ENCODE assay signal across 9 mouse cellular contexts in genomic region chr6:25767073-25767472, GRCm38 (mm10). TPM values are rescaled to one million over a fixed set of nuclear protein-coding genes. Genes with fewer than 3 reads are reported as not detected.
A peak's percentile ranks its signal among the peaks of the same experiment; 100 is the strongest.
DNase-seq lines count a peak whose midpoint lies in the region; ATAC-seq lines count a peak whose summit lies in the region.
"Had no signal": no experiment of that assay in that cellular context is flagged by ENCODE, and none has a peak within 500 bp of the region (broad histone marks: within the 10 kb centered on the region; RNA-seq: fewer than 3 reads in every experiment).

No protein-coding gene starts in this region.

- 77% methylated on average over 7 of the region's 7 CpGs for WGBS in heart, embryonic 10.5 days
- WGBS in intestine, embryonic 16.5 days: 58% methylated on average over 7 of the region's 7 CpGs
- 75% methylated on average over 7 of the region's 7 CpGs for WGBS in midbrain, embryonic 10.5 days

- no peak overlapping the region for H3K9ac ChIP-seq in intestine, embryonic 16.5 days (ENCODE audit: low read depth, low read length)
- H3K9ac ChIP-seq: limb, embryonic 12.5 days had no signal

- no peak overlapping the region for H3K4me3 ChIP-seq in heart, embryonic 10.5 days
- H3K4me3 ChIP-seq in intestine, embryonic 16.5 days (ENCODE audit: low read length): no peak overlapping the region
- H3K4me3 ChIP-seq in midbrain, embryonic 10.5 days: no peak overlapping the region
- H3K4me3 ChIP-seq: limb, embryonic 12.5 days had no signal

- intact Hi-C loops in heart, postnatal 10 days (cut with DNase I): loop anchor here (2.0 to 10.0 kb wide), 2 partner anchors 746 to 1042 kb away; no protein-coding TSS in a partner anchor
- intact Hi-C loops in heart, postnatal 25 days (cut with DNase I): loop anchor here (10.0 kb wide), 1 partner anchor 742 kb away; no protein-coding TSS in a partner anchor

- H3K27me3 ChIP-seq in heart, embryonic 10.5 days (ENCODE audit: insufficient read depth, poor library complexity, severe bottlenecking): no peaks in the 10 kb centered on the region
- no peaks in the 10 kb centered on the region for H3K27me3 ChIP-seq in intestine, embryonic 16.5 days (replicated peaks; ENCODE audit: control insufficient read depth, insufficient read depth, low read length)
- H3K27me3 ChIP-seq in midbrain, embryonic 10.5 days (ENCODE audit: low read depth, poor library complexity, severe bottlenecking): no peaks in the 10 kb centered on the region
- H3K27me3 ChIP-seq: limb, embryonic 12.5 days had no signal

- no peaks in the 10 kb centered on the region for H3K4me1 ChIP-seq in heart, embryonic 10.5 days
- no peaks in the 10 kb centered on the region for H3K4me1 ChIP-seq in intestine, embryonic 16.5 days (ENCODE audit: control insufficient read depth, insufficient read depth, low read length)
- H3K4me1 ChIP-seq in midbrain, embryonic 10.5 days: no peaks in the 10 kb centered on the region
- H3K4me1 ChIP-seq: limb, embryonic 12.5 days had no signal

- H3K4me2 ChIP-seq in intestine, embryonic 16.5 days (ENCODE audit: low read depth, low read length): no peak overlapping the region
- H3K4me2 ChIP-seq: limb, embryonic 12.5 days had no signal

- ATAC-seq in intestine, embryonic 16.5 days: peak; percentile 48; the same call in 1 of the 2 replicates

- H3K9me3 ChIP-seq in heart, embryonic 10.5 days: no peaks in the 10 kb centered on the region
- no peaks in the 10 kb centered on the region for H3K9me3 ChIP-seq in intestine, embryonic 16.5 days (ENCODE audit: control insufficient read depth, low read length)
- H3K9me3 ChIP-seq in midbrain, embryonic 10.5 days (replicated peaks): no peaks in the 10 kb centered on the region
- H3K9me3 ChIP-seq: limb, embryonic 12.5 days had no signal

- H3K36me3 ChIP-seq in heart, embryonic 10.5 days: peaks cover 39% of the 10 kb centered on the region
- peaks cover 4% of the 10 kb centered on the region; the same call in 1 of the 2 replicates for H3K36me3 ChIP-seq in intestine, embryonic 16.5 days (ENCODE audit: control insufficient read depth, insufficient read depth, low read length)
- H3K36me3 ChIP-seq in midbrain, embryonic 10.5 days: peaks cover 71% of the 10 kb centered on the region

- DNase-seq in heart, postnatal 10 days: peak; percentile 21 to 23
- no peak for DNase-seq in heart, embryonic 10.5 days (ENCODE audit: low spot score)
- DNase-seq in NIH3T3 (ENCODE audit: low read depth): peak; percentile 50
- peak; percentile 60 for DNase-seq in embryo, embryonic 10 days (ENCODE audit: low spot score)
- peak; percentile 20 for DNase-seq in midbrain, embryonic 10.5 days (ENCODE audit: low spot score)
- DNase-seq in thymus, postnatal 25 days: no peak
- no peak for DNase-seq in heart, postnatal 25 days (ENCODE audit: low spot score)

- no peak overlapping the region for H3K27ac ChIP-seq in heart, embryonic 10.5 days
- H3K27ac ChIP-seq in intestine, embryonic 16.5 days (ENCODE audit: low read length): no peak overlapping the region
- 0 out of 2 replicates have a peak overlapping the region, but pooled peaks have one; percentile 9 for H3K27ac ChIP-seq in midbrain, embryonic 10.5 days (replicated peaks)
- H3K27ac ChIP-seq: limb, embryonic 12.5 days had no signal

RNA-seq across cellular contexts. Expression of gene Pot1a, which starts 42.0 kb away (rescaled TPM):
- 10 to 100 TPM in 1 of 2 experiments, 1 to 10 TPM in 1; 9.5 to 10.6 TPM for total RNA-seq in heart, postnatal 10 days (2021)
- polyA plus RNA-seq in heart, embryonic 10.5 days (2016; fragmentation: Nextera tagmentation; extraction: Ambion mirVana): 29.0 and 29.4 TPM in 2 replicates
- 20.8 and 22.0 TPM in 2 replicates for polyA plus RNA-seq in intestine, embryonic 16.5 days (2015; fragmentation: Nextera tagmentation; extraction: Ambion mirVana)
- polyA plus RNA-seq in midbrain, embryonic 10.5 days (2016; fragmentation: Nextera tagmentation; extraction: Ambion mirVana): 39.6 and 44.9 TPM in 2 replicates
- 1 to 10 TPM; 7.9 to 9.4 TPM for total RNA-seq in heart, postnatal 25 days (2021)

Comparison
In these comparisons a context has a peak if more than half of its experiments do, and no peak if none do; other contexts are left out.
1. DNase-seq: peak in heart, postnatal 10 days (2 of 2), NIH3T3 (single experiment), embryo, embryonic 10 days (single experiment) and midbrain, embryonic 10.5 days (single experiment); none in heart, embryonic 10.5 days (single experiment), thymus, postnatal 25 days (single experiment) and heart, postnatal 25 days (single experiment).